Mouse (Mus musculus) cortical plate, adult 2 months (tissue): ENCODE measurements around the gene Rhbdf2.

Source experiments
- CTCF ChIP-seq: fragments of 200-500 bp; IDR thresholded peaks from 2 replicates; pipeline ENCODE4 v1.5.1; 2011; ENCODE audit warnings: mild to moderate bottlenecking, control low read depth, low read length; ENCODE audit not compliant: insufficient read depth; ENCODE audit errors: extremely low read depth
- POLR2A ChIP-seq: fragments of 200-500 bp; IDR thresholded peaks from 2 replicates; pipeline ENCODE4 v1.6.1; 2011; ENCODE audit warnings: mild to moderate bottlenecking, low read length, control low read depth; ENCODE audit not compliant: insufficient read depth; ENCODE audit errors: extremely low read depth

DNA sequence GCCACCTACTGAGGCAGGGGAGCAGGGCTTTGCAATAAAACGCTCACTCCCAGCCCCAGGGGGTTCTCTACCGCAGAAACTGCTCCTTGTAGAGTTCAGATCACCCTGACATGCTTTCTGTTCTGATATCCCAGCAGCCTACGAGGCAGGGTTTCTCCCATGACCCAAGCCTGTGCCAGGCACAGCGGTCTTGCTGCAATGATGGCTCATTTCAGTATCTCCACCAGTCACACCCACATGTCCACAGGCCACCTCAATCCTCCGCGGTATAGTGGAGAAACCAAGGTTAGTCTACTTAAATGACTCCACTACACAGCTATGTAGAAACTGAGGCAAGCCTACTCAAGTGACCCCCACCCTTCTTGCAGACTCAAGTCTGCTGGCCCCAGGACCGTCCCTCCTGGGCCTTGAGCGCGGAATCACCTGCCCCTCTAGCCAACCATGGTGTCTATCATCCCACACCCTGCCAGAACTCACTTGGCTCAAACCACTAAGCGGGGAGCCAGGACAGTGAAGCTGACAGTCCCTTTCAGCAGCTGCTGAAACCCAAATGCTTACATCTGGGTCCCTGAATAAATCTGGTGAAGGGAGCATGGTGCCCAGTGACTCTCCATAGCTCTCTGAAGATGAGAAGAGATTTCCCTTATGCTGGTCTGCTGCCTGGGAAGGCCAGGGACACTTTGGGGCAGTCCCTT, 6.1 kb downstream of the Rhbdf2 start:
- TF ChIP-seq CTCF: no peak
- TF ChIP-seq POLR2A: no peak
